Mouse (Mus musculus) MEL (cell line): Measurements from ENCODE around the gene Pi4ka. TPM values are rescaled to one million over a fixed set of nuclear protein-coding genes. Genes with fewer than 3 reads are reported as not detected.

ENCODE experiments used
- DNase-seq: peaks from one replicate; pipeline ENCODE4 v3.0.0; 2011; ENCODE audit warnings: low read depth, low spot score
- H3K27ac ChIP-seq: 2 replicates; pipeline ENCODE4 v1.5.1; 2012; ENCODE audit warnings: low read depth, mild to moderate bottlenecking, control low read depth, low read length, moderate library complexity; ENCODE audit not compliant: control insufficient read depth
- H3K27me3 ChIP-seq, 2 experiments: fragments of 150-350 bp in 1 of 2; sonication (generic) in 1 of 2; 2 replicates each; pipeline ENCODE4 v1.6.1; 2012; ENCODE audit warnings: low read length in 2 of 2, mild to moderate bottlenecking in 2 of 2, improper control_type of control experiment in 1 of 2, moderate library complexity in 1 of 2; ENCODE audit not compliant: insufficient read depth in 2 of 2, control insufficient read depth in 1 of 2
- H3K36me3 ChIP-seq, 2 experiments: 2 replicates each; pipeline ENCODE4 v1.6.1; 2012 to 2014; ENCODE audit warnings: low read length in 2 of 2, improper control_type of control experiment in 1 of 2, inconsistent platforms in 1 of 2, mild to moderate bottlenecking in 1 of 2; ENCODE audit not compliant: insufficient read depth in 2 of 2, control insufficient read depth in 1 of 2
- H3K4me1 ChIP-seq, 2 experiments: fragments of 150-350 bp in 1 of 2; sonication (generic) in 1 of 2; 2 replicates each; pipeline ENCODE4 v1.6.1; 2012; ENCODE audit warnings: low read length in 2 of 2, improper control_type of control experiment in 1 of 2, mild to moderate bottlenecking in 1 of 2; ENCODE audit not compliant: insufficient read depth in 2 of 2, control insufficient read depth in 1 of 2
- H3K4me3 ChIP-seq, 2 experiments: fragments of 150-350 bp in 1 of 2; sonication (generic) in 1 of 2; 2 replicates each; pipeline ENCODE4 v1.5.1; 2012; ENCODE audit warnings: low read depth in 2 of 2, low read length in 2 of 2, mild to moderate bottlenecking in 2 of 2, moderate library complexity in 2 of 2, control low read depth in 1 of 2, improper control_type of control experiment in 1 of 2; ENCODE audit not compliant: control insufficient read depth in 1 of 2, insufficient read depth in 1 of 2
- H3K79me2 ChIP-seq: 2 replicates; pipeline ENCODE4 v1.6.1; 2012; ENCODE audit warnings: mild to moderate bottlenecking, low read length, moderate library complexity; ENCODE audit not compliant: control insufficient read depth, poor library complexity, insufficient read depth
- H3K9ac ChIP-seq: 2 replicates; pipeline ENCODE4 v1.6.1; 2012; ENCODE audit warnings: low read depth, mild to moderate bottlenecking, control low read depth, low read length, moderate library complexity; ENCODE audit not compliant: control insufficient read depth, poor library complexity, severe bottlenecking
- H3K9me3 ChIP-seq: fragments of 150-350 bp; sonication (generic); replicated peaks from 2 replicates; pipeline ENCODE4 v1.6.1; 2012; ENCODE audit warnings: mild to moderate bottlenecking, low read length, improper control_type of control experiment, moderate library complexity; ENCODE audit not compliant: insufficient read depth
- BHLHE40 ChIP-seq: IDR thresholded peaks from 2 replicates; pipeline ENCODE4 v1.6.1; 2012; ENCODE audit warnings: low read depth, mild to moderate bottlenecking, inconsistent platforms, low read length, improper control_type of control experiment, borderline replicate concordance
- CHD1 ChIP-seq: IDR thresholded peaks from 2 replicates; pipeline ENCODE4 v1.6.1; 2012; ENCODE audit warnings: low read depth, mild to moderate bottlenecking, inconsistent platforms, low read length, improper control_type of control experiment
- CHD2 ChIP-seq: IDR thresholded peaks from 2 replicates; pipeline ENCODE4 v1.6.1; 2011; ENCODE audit warnings: low read length, improper control_type of control experiment
- CTCF ChIP-seq, 3 experiments: IDR thresholded peaks in 2 of 3; conservative IDR thresholded peaks in 1 of 3; 2 replicates each; pipeline ENCODE4 v1.5.1; 2011 to 2012; ENCODE audit warnings: low read length in 3 of 3, low read depth in 2 of 3, mild to moderate bottlenecking in 2 of 3, improper control_type of control experiment in 1 of 3, inconsistent platforms in 1 of 3, mixed read lengths in 1 of 3, moderate library complexity in 1 of 3; ENCODE audit not compliant: control insufficient read depth in 1 of 3, insufficient read depth in 1 of 3, poor library complexity in 1 of 3, severe bottlenecking in 1 of 3
- ELF1 ChIP-seq: IDR thresholded peaks from 2 replicates; pipeline ENCODE4 v1.6.1; 2014; ENCODE audit warnings: low read depth, mild to moderate bottlenecking, inconsistent platforms, low read length, improper control_type of control experiment, moderate library complexity
- ETS1 ChIP-seq: IDR thresholded peaks from 2 replicates; pipeline ENCODE4 v1.6.1; 2012; ENCODE audit warnings: low read depth, mild to moderate bottlenecking, inconsistent platforms, low read length, improper control_type of control experiment, moderate library complexity
- GABPA ChIP-seq: IDR thresholded peaks from 2 replicates; pipeline ENCODE4 v1.6.1; 2012; ENCODE audit warnings: low read depth, mild to moderate bottlenecking, inconsistent platforms, low read length, improper control_type of control experiment, moderate library complexity
- GATA1 ChIP-seq: IDR thresholded peaks from 2 replicates; pipeline ENCODE4 v1.6.1; 2011; ENCODE audit warnings: low read depth, low read length, improper control_type of control experiment
- JUND ChIP-seq: IDR thresholded peaks from 2 replicates; pipeline ENCODE4 v1.6.1; 2011; ENCODE audit warnings: low read depth, mild to moderate bottlenecking, improper control_type of control experiment, low read length
- KAT2A ChIP-seq: conservative IDR thresholded peaks from 2 replicates; pipeline ENCODE4 v1.6.1; 2012; ENCODE audit warnings: low read depth, low read length, improper control_type of control experiment, inconsistent platforms
- MAFK ChIP-seq: IDR thresholded peaks from 2 replicates; pipeline ENCODE4 v1.6.1; 2011; ENCODE audit warnings: low read depth, mild to moderate bottlenecking, low read length, improper control_type of control experiment, borderline replicate concordance
- MAX ChIP-seq: IDR thresholded peaks from 2 replicates; pipeline ENCODE4 v1.6.1; 2011; ENCODE audit warnings: low read length, improper control_type of control experiment
- MEF2A ChIP-seq: IDR thresholded peaks from 2 replicates; pipeline ENCODE4 v1.6.1; 2014; ENCODE audit warnings: low read depth, mild to moderate bottlenecking, inconsistent platforms, low read length, improper control_type of control experiment; ENCODE audit not compliant: poor library complexity, insufficient replicate concordance, severe bottlenecking; ENCODE audit errors: extremely low read depth
- MXI1 ChIP-seq: IDR thresholded peaks from 2 replicates; pipeline ENCODE4 v1.6.1; 2011; ENCODE audit warnings: mild to moderate bottlenecking, low read depth, low read length, improper control_type of control experiment
- MYC ChIP-seq: IDR thresholded peaks from 2 replicates; pipeline ENCODE4 v1.6.1; 2011; ENCODE audit warnings: low read depth, mild to moderate bottlenecking, low read length, improper control_type of control experiment, moderate library complexity
- NELFE ChIP-seq: IDR thresholded peaks from 2 replicates; pipeline ENCODE4 v1.6.1; 2011; ENCODE audit warnings: low read depth, low read length, improper control_type of control experiment
- NRF1 ChIP-seq: IDR thresholded peaks from 2 replicates; pipeline ENCODE4 v1.6.1; 2014; ENCODE audit warnings: low read depth, mild to moderate bottlenecking, inconsistent platforms, low read length, improper control_type of control experiment, moderate library complexity; ENCODE audit not compliant: poor library complexity, insufficient read depth, severe bottlenecking
- RAD21 ChIP-seq: IDR thresholded peaks from 2 replicates; pipeline ENCODE4 v1.6.1; 2011; ENCODE audit warnings: mild to moderate bottlenecking, low read depth, low read length, improper control_type of control experiment
- SIN3A ChIP-seq: IDR thresholded peaks from 2 replicates; pipeline ENCODE4 v1.6.1; 2012; ENCODE audit warnings: low read length, improper control_type of control experiment, inconsistent platforms
- SMC3 ChIP-seq: IDR thresholded peaks from 2 replicates; pipeline ENCODE4 v1.6.1; 2011; ENCODE audit warnings: low read depth, low read length, improper control_type of control experiment
- TAL1 ChIP-seq: IDR thresholded peaks from 2 replicates; pipeline ENCODE4 v1.6.1; 2012; ENCODE audit warnings: mild to moderate bottlenecking, inconsistent platforms, low read length, moderate library complexity, mixed read lengths
- TBP ChIP-seq: IDR thresholded peaks from 2 replicates; pipeline ENCODE4 v1.8.0; 2011; ENCODE audit warnings: low read depth, low read length, improper control_type of control experiment
- TCF12 ChIP-seq: IDR thresholded peaks from 2 replicates; pipeline ENCODE4 v1.6.1; 2014; ENCODE audit warnings: low read depth, mild to moderate bottlenecking, inconsistent platforms, low read length, improper control_type of control experiment, moderate library complexity
- UBTF ChIP-seq: IDR thresholded peaks from 2 replicates; pipeline ENCODE4 v1.6.1; 2012; ENCODE audit warnings: low read depth, mild to moderate bottlenecking, inconsistent platforms, low read length, improper control_type of control experiment, moderate library complexity, borderline replicate concordance; ENCODE audit not compliant: insufficient read depth
- USF1 ChIP-seq: IDR thresholded peaks from 2 replicates; pipeline ENCODE4 v1.6.1; 2014; ENCODE audit warnings: low read depth, mild to moderate bottlenecking, inconsistent platforms, low read length, improper control_type of control experiment, moderate library complexity
- ZC3H11A ChIP-seq: IDR thresholded peaks from 2 replicates; pipeline ENCODE4 v1.6.1; 2012; ENCODE audit warnings: low read depth, mild to moderate bottlenecking, inconsistent platforms, low read length, improper control_type of control experiment
- ZMIZ1 ChIP-seq: IDR thresholded peaks from 2 replicates; pipeline ENCODE4 v1.6.1; 2012; ENCODE audit warnings: low read depth, mild to moderate bottlenecking, inconsistent platforms, low read length, improper control_type of control experiment, moderate library complexity
- polyA plus RNA-seq, 2 experiments: library from polyadenylated mRNA; stranded (reverse) in 1 of 2; unstranded in 1 of 2; fragments of >175 nt in 1 of 2; fragments of >200 nt in 1 of 2; gene quantifications; 2 replicates each; pipeline versions ENCODE4 v1.2.1 to v1.2.4; 2012; ENCODE audit warnings: low replicate concordance in 2 of 2, low read depth in 1 of 2; ENCODE audit not compliant: insufficient read length in 2 of 2, insufficient read depth in 1 of 2, missing spikeins in 1 of 2
- total RNA-seq: library from RNA; depleted of rRNA; stranded (reverse); fragments of 300-350 nt; gene quantifications from 2 replicates; pipeline ENCODE4 v1.2.3, GENCODE M21; 2012

The Pi4ka gene
- total and polyA plus RNA-seq, 3 experiments: 25.0 to 286 (median 73.1) TPM

DNA sequence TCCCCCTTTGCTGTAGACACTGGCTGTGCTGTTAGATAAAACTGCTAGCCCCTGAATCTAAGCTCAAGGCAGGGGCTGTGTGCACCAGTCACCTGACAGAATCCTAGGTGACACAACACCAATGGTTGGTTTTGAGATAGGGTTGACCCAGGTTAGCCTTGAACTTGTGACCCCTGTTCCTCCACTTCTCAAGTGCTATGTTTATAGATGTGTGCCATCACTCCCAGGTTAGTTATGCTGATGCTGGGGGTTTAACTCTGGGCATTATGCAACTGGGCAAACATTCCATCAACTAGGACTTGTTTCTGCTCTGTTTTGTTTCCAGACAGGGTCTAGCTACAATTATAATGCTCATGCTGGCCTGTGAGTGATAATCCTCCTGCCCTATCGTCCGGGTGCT, 119.0 kb downstream of the Pi4ka start:
- no peaks in the 10 kb centered on the region; a peak in 1 of 4 replicates for H3K36me3 ChIP-seq
- no peak overlapping the region for H3K27ac ChIP-seq

DNA sequence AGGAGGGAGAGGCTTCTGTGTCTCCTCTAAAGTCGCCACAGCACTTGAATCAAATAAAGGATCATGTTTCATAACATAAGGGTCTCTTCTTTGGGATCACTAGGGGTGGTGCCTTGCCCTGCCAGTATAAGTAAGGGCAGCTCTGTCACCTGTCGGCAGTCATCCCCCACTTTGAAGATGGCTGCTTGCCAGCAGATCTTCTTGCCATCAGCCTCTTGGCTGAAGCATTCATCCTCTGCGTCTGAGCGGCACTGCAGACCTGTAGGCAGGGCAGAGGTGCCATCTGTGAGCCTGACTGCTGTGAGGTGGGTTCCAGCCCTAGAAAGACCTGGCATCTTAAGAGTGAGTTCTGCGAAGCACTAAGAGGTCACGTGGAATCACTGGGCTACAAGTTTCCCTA, 123.0 kb downstream of the Pi4ka start:
- H3K79me2 ChIP-seq: no peaks in the 10 kb centered on the region
- no peaks in the 10 kb centered on the region; a peak in 1 of 4 replicates for H3K36me3 ChIP-seq
- H3K9ac ChIP-seq: no peak overlapping the region
- no peaks in the 10 kb centered on the region for H3K4me1 ChIP-seq
- no peaks in the 10 kb centered on the region for H3K9me3 ChIP-seq
- no peaks in the 10 kb centered on the region for H3K27me3 ChIP-seq
- DNase-seq: no peak
- no peak overlapping the region for H3K4me3 ChIP-seq
- TF ChIP-seq USF1 (no peak), ZMIZ1 (no peak), TAL1 (no peak), NELFE (no peak), BHLHE40 (no peak)
- H3K27ac ChIP-seq: no peak overlapping the region

More for the DNA sequence above, 119.0 kb downstream of the Pi4ka start:
- Histone ChIP-seq H3K27me3 (no peaks in the 10 kb centered on the region), H3K79me2 (no peaks in the 10 kb centered on the region), H3K4me3 (no peak overlapping the region)
- TF ChIP-seq MAX: no peak
- no peak for TF ChIP-seq SIN3A
- no peak for TF ChIP-seq GATA1
- no peak for TF ChIP-seq TBP
- TF ChIP-seq MAFK: no peak
- TF ChIP-seq, all 39 proteins: peak for 0
- Histone ChIP-seq H3K9ac (no peak overlapping the region), H3K4me1 (no peaks in the 10 kb centered on the region), H3K9me3 (no peaks in the 10 kb centered on the region)
- DNase-seq: no peak

DNA sequence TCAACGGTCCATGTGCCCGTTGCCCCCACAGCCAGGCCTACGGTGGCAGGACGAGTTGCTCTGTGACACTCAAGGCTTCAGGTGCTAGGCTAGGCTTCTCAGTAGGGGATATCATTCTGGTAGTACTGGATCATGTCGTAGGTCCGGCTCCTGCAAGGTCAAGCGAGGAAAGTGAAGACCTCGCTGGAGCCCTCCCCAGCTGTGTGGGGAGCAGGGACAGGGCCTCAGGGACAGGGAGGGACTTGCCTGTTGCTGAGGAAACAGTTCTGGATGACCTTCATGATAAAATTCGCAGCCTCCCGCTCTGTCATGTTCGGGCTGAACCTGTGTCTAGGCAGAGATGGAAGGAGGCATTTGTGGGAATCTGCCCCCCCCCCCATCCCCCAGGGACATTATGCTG, 125.6 kb downstream of the Pi4ka start:
- no peak for DNase-seq
- H3K36me3 ChIP-seq: no peaks in the 10 kb centered on the region
- no peaks in the 10 kb centered on the region for H3K9me3 ChIP-seq
- no peak overlapping the region for H3K9ac ChIP-seq
- no peak overlapping the region for H3K4me3 ChIP-seq
- no peaks in the 10 kb centered on the region for H3K27me3 ChIP-seq
- no peaks in the 10 kb centered on the region for H3K79me2 ChIP-seq
- no peak overlapping the region for H3K27ac ChIP-seq
- no peak for TF ChIP-seq KAT2A
- no peak for TF ChIP-seq SMC3
- no peak for TF ChIP-seq ELF1
- TF ChIP-seq TCF12: no peak
- TF ChIP-seq MXI1: no peak
- TF ChIP-seq MYC: no peak
- no peak for TF ChIP-seq CHD2
- no peak for TF ChIP-seq GABPA
- TF ChIP-seq NRF1: no peak
- TF ChIP-seq JUND: no peak
- no peak for TF ChIP-seq BHLHE40
- TF ChIP-seq ETS1: no peak
- TF ChIP-seq UBTF: no peak
- no peak for TF ChIP-seq CHD1
- no peak for TF ChIP-seq MEF2A
- TF ChIP-seq RAD21: no peak
- no peak for TF ChIP-seq CTCF (IDR thresholded peaks at IDR 0.05 in 2 of 3, conservative IDR thresholded peaks at IDR 0.05 in 1 of 3; ENCODE audit: control insufficient read depth in 1 of 3, insufficient read depth in 1 of 3, low read depth in 2 of 3, low read length in 3 of 3, poor library complexity in 1 of 3, severe bottlenecking in 1 of 3)
- TF ChIP-seq ZC3H11A: no peak
- no peak for TF ChIP-seq USF1
- TF ChIP-seq SIN3A: no peak
- H3K4me1 ChIP-seq: no peaks in the 10 kb centered on the region
